Mouse (Mus musculus) hindbrain, embryonic 10.5 days (tissue): ENCODE data around the gene Krt81. TPM values are rescaled to one million over a fixed set of nuclear protein-coding genes. Genes with fewer than 3 reads are reported as not detected.

ENCODE experiments used
- DNase-seq: peaks from one replicate; pipeline ENCODE4 v3.0.0-alpha.2; 2017; ENCODE audit warnings: low spot score
- H3K27ac ChIP-seq: fragments of 300-500 bp; sonication (generic); 2 replicates; pipeline ENCODE4 v1.5.1; 2016; ENCODE audit warnings: mild to moderate bottlenecking, moderate library complexity
- H3K27me3 ChIP-seq: fragments of 300-500 bp; sonication (generic); 2 replicates; pipeline ENCODE4 v1.6.1; 2016; ENCODE audit warnings: mild to moderate bottlenecking; ENCODE audit not compliant: poor library complexity, insufficient read depth, severe bottlenecking
- H3K36me3 ChIP-seq: fragments of 300-500 bp; sonication (generic); 2 replicates; pipeline ENCODE4 v1.6.1; 2016; ENCODE audit warnings: mild to moderate bottlenecking, moderate library complexity
- H3K4me1 ChIP-seq: fragments of 300-500 bp; sonication (generic); replicated peaks from 2 replicates; pipeline ENCODE4 v1.6.1; 2016; ENCODE audit warnings: mild to moderate bottlenecking
- H3K4me3 ChIP-seq: fragments of 300-500 bp; sonication (generic); 2 replicates; pipeline ENCODE4 v1.5.1; 2016; ENCODE audit warnings: mild to moderate bottlenecking, moderate library complexity
- H3K9me3 ChIP-seq: fragments of 300-500 bp; sonication (generic); 2 replicates; pipeline ENCODE4 v1.6.1; 2016; ENCODE audit warnings: mild to moderate bottlenecking, moderate library complexity
- WGBS: fragments of 180-500 bp; shearing (Covaris S2); methylation state at CpG from one replicate; pipeline ENCODE4 v1.1.7; 2016; 5-methylcytosine and 5-hydroxymethylcytosine counted together
- polyA plus RNA-seq: library from polyadenylated mRNA; unstranded; fragments of >200 nt; fragmentation: Nextera tagmentation; extraction: Ambion mirVana; gene quantifications from 2 replicates; pipeline ENCODE4 v1.2.1, GENCODE M21; 2016

The Krt81 gene
- polyA plus RNA-seq: not detected in 2 replicates

GRCm38 (mm10) chr15:101463651-101464050 lies at the start of gene Krt81:
Gene Krt81 (minus strand): TSS chr15:101463751.
- Histone ChIP-seq H3K27ac (no peak within 1 kb of the TSS), H3K4me1 (peaks cover 6% of the 10 kb centered on the region; the same call in 1 of the 2 replicates), H3K27me3 (0 out of 2 replicates have a peak, but pooled peaks cover 2% of the 10 kb centered on the region), H3K9me3 (no peaks in the 10 kb centered on the region), H3K36me3 (no peaks in the 10 kb centered on the region), H3K4me3 (no peak within 1 kb of the TSS)
- WGBS: 86% methylated on average over 13 of the region's 13 CpGs
- no peak for DNase-seq

DNA sequence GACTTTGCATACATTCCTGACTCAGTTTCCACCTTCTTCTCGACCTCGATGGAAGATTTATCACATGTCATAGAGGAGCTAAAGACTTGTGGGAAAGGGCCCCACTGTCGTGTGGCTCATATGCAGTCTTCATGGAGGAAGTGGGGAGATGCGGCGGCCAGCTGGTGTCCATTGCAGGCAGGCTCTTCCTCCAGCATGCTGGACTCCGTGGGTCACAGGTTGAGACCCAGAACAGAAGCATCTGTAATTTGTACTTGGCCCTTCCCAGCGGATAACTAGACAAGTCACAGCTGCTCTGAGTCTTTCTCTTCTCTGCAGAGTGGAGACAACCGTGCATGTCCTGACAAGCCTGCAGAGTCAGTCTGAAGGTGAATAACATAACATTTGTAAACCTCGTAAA lies 44.7 kb upstream of the Krt81 start:
- no peak overlapping the region for H3K4me3 ChIP-seq
- WGBS: 82% methylated on average over 9 of the region's 9 CpGs
- no peaks in the 10 kb centered on the region for H3K36me3 ChIP-seq
- no peaks in the 10 kb centered on the region for H3K9me3 ChIP-seq
- peaks cover 11% of the 10 kb centered on the region for H3K4me1 ChIP-seq
- no peaks in the 10 kb centered on the region for H3K27me3 ChIP-seq
- H3K27ac ChIP-seq: no peak overlapping the region
- DNase-seq: no peak

GRCm38 (mm10) chr15:101506896-101507758 lies 43.6 kb upstream of the Krt81 start:
- Histone ChIP-seq H3K27ac (no peak overlapping the region), H3K4me3 (no peak overlapping the region), H3K4me1 (peaks cover 11% of the 10 kb centered on the region), H3K36me3 (no peaks in the 10 kb centered on the region), H3K9me3 (no peaks in the 10 kb centered on the region), H3K27me3 (no peaks in the 10 kb centered on the region)
- WGBS: 49% methylated on average over 14 of the region's 14 CpGs
- DNase-seq: no peak

GRCm38 (mm10) chr15:101497181-101497580 lies 33.6 kb upstream of the Krt81 start:
- DNase-seq: peak; percentile 16
- H3K4me1 ChIP-seq: peaks cover 9% of the 10 kb centered on the region; the same call in 1 of the 2 replicates
- no peak overlapping the region for H3K27ac ChIP-seq
- WGBS: 66% methylated on average over 2 of the region's 2 CpGs
- no peak overlapping the region for H3K4me3 ChIP-seq
- no peaks in the 10 kb centered on the region for H3K27me3 ChIP-seq
- H3K36me3 ChIP-seq: no peaks in the 10 kb centered on the region
- no peaks in the 10 kb centered on the region for H3K9me3 ChIP-seq

- WGBS: 90% methylated on average over 8 of the region's 8 CpGs
- H3K9me3 ChIP-seq: no peaks in the 10 kb centered on the region
- H3K4me1 ChIP-seq: peaks cover 13% of the 10 kb centered on the region; the same call in 1 of the 2 replicates
- H3K4me3 ChIP-seq: no peak overlapping the region
- H3K27me3 ChIP-seq: no peaks in the 10 kb centered on the region
- no peaks in the 10 kb centered on the region for H3K36me3 ChIP-seq
- DNase-seq: no peak
- no peak overlapping the region for H3K27ac ChIP-seq
Measured at GRCm38 (mm10) chr15:101495266-101495665, 31.7 kb upstream of the Krt81 start.

DNA sequence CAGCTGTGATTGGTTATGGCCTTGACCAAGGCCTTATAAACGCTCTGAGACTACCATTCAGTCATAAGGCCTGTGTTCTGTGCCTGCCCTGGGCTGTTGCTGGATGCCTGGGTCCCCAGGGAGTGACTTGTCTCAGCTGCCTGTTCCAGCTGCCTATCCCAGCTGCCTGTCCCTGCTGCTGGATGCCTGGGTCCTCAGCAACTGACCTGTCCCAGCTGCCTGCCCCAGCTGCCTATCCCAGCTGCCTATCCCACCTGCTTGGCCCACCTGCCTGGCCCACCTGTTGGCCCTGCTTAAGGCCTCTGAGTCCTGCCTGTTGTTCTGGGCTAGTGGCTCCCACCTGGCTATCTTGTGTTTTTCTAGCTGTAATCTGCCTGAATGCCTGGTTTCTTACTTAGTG lies 30.7 kb upstream of the Krt81 start:
- H3K9me3 ChIP-seq: no peaks in the 10 kb centered on the region
- DNase-seq: no peak
- H3K4me3 ChIP-seq: no peak overlapping the region
- no peak overlapping the region for H3K27ac ChIP-seq
- H3K27me3 ChIP-seq: no peaks in the 10 kb centered on the region
- peaks cover 13% of the 10 kb centered on the region; the same call in 1 of the 2 replicates for H3K4me1 ChIP-seq
- H3K36me3 ChIP-seq: no peaks in the 10 kb centered on the region
- 81% methylated on average over 1 of the region's 1 CpGs for WGBS

- Histone ChIP-seq H3K27ac (no peak overlapping the region), H3K27me3 (no peaks in the 10 kb centered on the region), H3K9me3 (no peaks in the 10 kb centered on the region), H3K4me1 (peaks cover 13% of the 10 kb centered on the region; the same call in 1 of the 2 replicates), H3K4me3 (no peak overlapping the region), H3K36me3 (no peaks in the 10 kb centered on the region)
- 94% methylated on average over 6 of the region's 6 CpGs for WGBS
- no peak for DNase-seq
Measured at GRCm38 (mm10) chr15:101493713-101494112, 30.2 kb upstream of the Krt81 start.

- 77% methylated on average over 8 of the region's 8 CpGs for WGBS
- no peaks in the 10 kb centered on the region for H3K36me3 ChIP-seq
- no peak overlapping the region for H3K27ac ChIP-seq
- H3K4me3 ChIP-seq: no peak overlapping the region
- 0 out of 2 replicates have a peak, but pooled peaks cover 7% of the 10 kb centered on the region for H3K4me1 ChIP-seq
- DNase-seq: no peak
- H3K9me3 ChIP-seq: no peaks in the 10 kb centered on the region
- H3K27me3 ChIP-seq: no peaks in the 10 kb centered on the region
Measured at GRCm38 (mm10) chr15:101492718-101493117, 29.2 kb upstream of the Krt81 start.

DNA sequence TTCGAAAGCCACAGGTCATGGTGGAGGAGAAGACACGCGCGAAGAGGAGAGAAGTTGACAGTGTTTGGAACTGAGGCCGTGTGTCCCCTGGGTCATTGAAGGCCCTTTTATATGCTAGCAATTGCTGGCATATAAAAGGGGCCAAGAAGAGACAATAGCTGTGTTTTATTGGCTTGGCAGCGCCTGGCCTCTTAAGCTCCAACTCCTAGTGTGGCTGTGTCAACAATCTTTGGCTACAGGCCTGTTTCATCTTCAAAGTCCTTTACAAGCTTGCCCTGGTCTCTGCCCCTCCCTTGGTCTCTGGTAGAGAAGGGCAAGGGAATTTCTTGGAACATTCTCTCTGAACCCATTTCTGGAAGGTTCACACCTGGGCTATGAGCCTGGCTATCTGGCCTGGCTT lies 27.9 kb upstream of the Krt81 start, which contains the start of gene Krt83:
Krt83 (minus strand) TSS at position 82 of the 400 bp plus-strand sequence.
- no peak for DNase-seq
- Histone ChIP-seq H3K27ac (peak within 1 kb of the TSS; percentile 3; the same call in 1 of the 2 replicates), H3K4me3 (no peak within 1 kb of the TSS), H3K36me3 (no peaks in the 10 kb centered on the region), H3K4me1 (0 out of 2 replicates have a peak, but pooled peaks cover 7% of the 10 kb centered on the region), H3K9me3 (no peaks in the 10 kb centered on the region), H3K27me3 (no peaks in the 10 kb centered on the region)
- WGBS: 82% methylated on average over 6 of the region's 6 CpGs

- no peaks in the 10 kb centered on the region for H3K27me3 ChIP-seq
- peaks cover 14% of the 10 kb centered on the region for H3K4me1 ChIP-seq
- H3K4me3 ChIP-seq: no peak overlapping the region
- WGBS: 84% methylated on average over 11 of the region's 11 CpGs
- H3K9me3 ChIP-seq: no peaks in the 10 kb centered on the region
- H3K36me3 ChIP-seq: no peaks in the 10 kb centered on the region
- no peak for DNase-seq
- H3K27ac ChIP-seq: no peak overlapping the region
Measured at GRCm38 (mm10) chr15:101485911-101486635, 22.5 kb upstream of the Krt81 start.

DNA sequence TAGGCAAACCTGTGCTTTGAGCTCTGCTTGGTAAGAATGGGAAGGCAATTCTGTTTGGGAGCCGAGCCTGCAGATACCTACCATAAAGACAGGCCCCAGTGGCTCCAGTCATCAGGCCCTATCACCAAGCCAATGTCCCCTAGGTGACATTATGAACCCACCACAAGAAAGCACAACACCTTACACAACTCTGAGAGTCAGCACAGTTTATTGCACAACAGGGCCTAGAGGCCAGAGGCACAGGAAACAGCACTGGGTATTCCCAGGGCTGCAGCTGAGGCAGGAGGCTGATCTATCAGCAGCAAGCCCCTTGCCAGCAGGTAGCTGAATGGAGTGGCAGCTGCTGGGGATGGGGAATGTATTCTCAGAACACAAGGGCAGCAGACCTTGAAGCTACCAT lies 21.4 kb upstream of the Krt81 start:
- 84% methylated on average over 1 of the region's 1 CpGs for WGBS
- H3K27ac ChIP-seq: no peak overlapping the region
- no peak for DNase-seq
- H3K27me3 ChIP-seq: peaks cover 5% of the 10 kb centered on the region; the same call in 1 of the 2 replicates
- no peaks in the 10 kb centered on the region for H3K36me3 ChIP-seq
- H3K4me1 ChIP-seq: peaks cover 13% of the 10 kb centered on the region
- H3K4me3 ChIP-seq: no peak overlapping the region
- H3K9me3 ChIP-seq: no peaks in the 10 kb centered on the region

DNA sequence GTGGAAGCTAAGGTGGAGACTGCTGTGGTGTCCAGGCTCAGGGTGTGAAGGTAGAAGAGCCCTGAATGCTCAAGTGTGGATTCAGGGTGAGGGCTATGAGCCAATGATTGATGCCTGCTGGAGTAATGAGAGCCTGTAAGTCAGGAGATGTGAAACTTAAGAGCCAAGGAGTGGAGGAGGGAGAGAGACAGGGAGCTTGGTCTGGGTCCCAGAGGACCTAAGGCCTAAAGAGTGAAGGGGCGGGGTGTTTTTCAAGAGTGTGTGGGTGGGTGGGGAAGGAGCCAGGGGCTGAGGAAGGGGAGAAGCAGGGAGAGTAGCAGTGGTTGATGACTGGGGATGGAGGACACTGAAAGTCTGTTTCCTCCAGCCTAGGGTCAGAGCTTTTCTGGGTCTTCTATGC lies 20.1 kb upstream of the Krt81 start:
- 83% methylated on average over 1 of the region's 1 CpGs for WGBS
- H3K4me1 ChIP-seq: peaks cover 26% of the 10 kb centered on the region
- no peaks in the 10 kb centered on the region for H3K9me3 ChIP-seq
- DNase-seq: no peak
- H3K4me3 ChIP-seq: no peak overlapping the region
- H3K36me3 ChIP-seq: no peaks in the 10 kb centered on the region
- H3K27me3 ChIP-seq: peaks cover 17% of the 10 kb centered on the region; the same call in 1 of the 2 replicates
- H3K27ac ChIP-seq: no peak overlapping the region

- Histone ChIP-seq H3K27ac (no peak overlapping the region), H3K9me3 (no peaks in the 10 kb centered on the region), H3K4me1 (peaks cover 26% of the 10 kb centered on the region), H3K4me3 (no peak overlapping the region), H3K36me3 (no peaks in the 10 kb centered on the region), H3K27me3 (peaks cover 31% of the 10 kb centered on the region)
- WGBS: 37% methylated on average over 4 of the region's 4 CpGs
- no peak for DNase-seq
Measured at GRCm38 (mm10) chr15:101482056-101482455, 18.5 kb upstream of the Krt81 start.
